Mouse (Mus musculus): Measurements from ENCODE around the gene Ankrd37. TPM values are rescaled to one million over a fixed set of nuclear protein-coding genes. Genes with fewer than 3 reads are reported as not detected.

The Ankrd37 gene
- polyA plus RNA-seq (2014; fragmentation: Nextera tagmentation; extraction: Ambion mirVana), result 17.9 and 25.4 TPM in 2 replicates

DNA sequence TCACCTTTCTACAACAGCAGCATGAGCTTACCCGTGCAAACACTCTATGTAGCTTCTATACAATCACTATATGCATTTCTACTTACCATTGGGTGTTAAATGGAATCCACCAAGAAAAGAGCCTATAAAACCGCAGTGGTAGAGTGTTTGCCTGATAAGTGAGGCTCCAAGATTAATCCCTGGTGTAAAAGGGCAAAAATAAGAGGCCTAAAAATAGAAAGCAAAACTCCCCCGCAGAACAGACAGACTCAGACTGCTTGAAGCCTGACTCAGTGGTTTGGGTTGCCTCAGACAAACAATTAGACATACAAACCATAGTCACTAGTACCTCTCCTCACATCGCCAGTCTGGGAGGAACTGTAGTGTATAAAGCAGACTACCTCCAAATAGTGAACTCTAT lies at the start of gene Ankrd37:
Gene Ankrd37, minus strand, starts transcription at position 112 of the 400 bp plus-strand sequence.
- Histone ChIP-seq H3K36me3 (ENCODE audit: control insufficient read depth, insufficient read depth, low read length) (no peaks in the 10 kb centered on the region), H3K27ac (ENCODE audit: low read depth, low read length) (no peak within 1 kb of the TSS), H3K4me3 (ENCODE audit: low read length) (no peak within 1 kb of the TSS), H3K4me2 (replicated peaks; ENCODE audit: low read depth, low read length) (no peak within 1 kb of the TSS), H3K9ac (ENCODE audit: low read depth, low read length) (no peak within 1 kb of the TSS), H3K9me3 (ENCODE audit: control insufficient read depth, low read length) (no peaks in the 10 kb centered on the region), H3K27me3 (ENCODE audit: control insufficient read depth, insufficient read depth, low read length) (no peaks in the 10 kb centered on the region), H3K4me1 (ENCODE audit: control insufficient read depth, insufficient read depth, low read length) (no peaks in the 10 kb centered on the region)
- WGBS, result 73% methylated on average over 4 of the region's 4 CpGs
- no peak for ATAC-seq (ENCODE audit: low FRiP score, low TSS enrichment)

DNA sequence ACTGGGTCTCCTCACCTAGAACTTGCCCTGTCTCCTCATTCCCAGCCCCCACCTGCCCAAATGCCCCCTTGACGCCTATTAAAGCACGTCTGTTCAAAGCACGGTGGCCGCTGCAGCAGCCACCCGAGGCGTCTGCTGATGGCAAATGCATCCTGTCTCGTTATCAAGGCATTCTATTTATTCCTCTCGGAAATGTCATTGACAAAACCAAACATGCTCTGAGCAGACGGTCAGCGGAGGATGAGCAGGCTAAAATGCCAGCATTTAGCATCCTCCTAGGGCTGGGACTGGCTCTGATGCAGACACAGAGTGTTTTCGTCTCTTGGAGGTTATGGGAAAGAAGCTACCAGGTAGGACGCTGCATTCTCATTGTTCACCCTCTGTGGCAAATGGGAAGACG lies 34.8 kb upstream of the Ankrd37 start:
- Histone ChIP-seq H3K27me3 (ENCODE audit: control insufficient read depth, insufficient read depth, low read length) (no peaks in the 10 kb centered on the region), H3K4me3 (ENCODE audit: low read length) (no peak overlapping the region), H3K4me2 (replicated peaks; ENCODE audit: low read depth, low read length) (no peak overlapping the region), H3K36me3 (ENCODE audit: control insufficient read depth, insufficient read depth, low read length) (peaks cover 11% of the 10 kb centered on the region; the same call in 1 of the 2 replicates), H3K27ac (ENCODE audit: low read depth, low read length) (no peak overlapping the region), H3K4me1 (ENCODE audit: control insufficient read depth, insufficient read depth, low read length) (no peaks in the 10 kb centered on the region), H3K9ac (ENCODE audit: low read depth, low read length) (no peak overlapping the region), H3K9me3 (ENCODE audit: control insufficient read depth, low read length) (no peaks in the 10 kb centered on the region)
- no peak for ATAC-seq (ENCODE audit: low FRiP score, low TSS enrichment)
- 71% methylated on average over 13 of the region's 13 CpGs for WGBS

DNA sequence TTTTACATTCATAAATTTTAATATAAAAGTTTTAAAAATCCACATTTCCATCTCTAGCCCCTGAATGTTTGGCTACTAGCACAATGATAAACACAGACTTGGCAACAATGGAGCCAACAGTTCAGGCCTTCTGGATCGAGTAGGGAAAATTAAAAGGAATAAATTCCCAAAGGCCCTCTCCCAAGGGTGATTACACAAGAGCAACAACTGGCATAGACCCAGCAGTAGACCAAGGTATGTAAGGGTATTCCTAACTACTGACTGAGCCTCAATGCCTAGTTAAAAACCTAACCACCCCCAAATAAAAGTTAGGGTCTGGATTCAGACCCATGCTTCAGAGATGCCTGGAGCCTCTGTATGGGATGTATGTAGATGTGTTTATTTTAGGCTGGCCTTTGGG lies 34.2 kb upstream of the Ankrd37 start:
- no peak overlapping the region for H3K4me3 ChIP-seq (ENCODE audit: low read length)
- no peak for ATAC-seq (ENCODE audit: low FRiP score, low TSS enrichment)
- H3K27me3 ChIP-seq (ENCODE audit: control insufficient read depth, insufficient read depth, low read length), result no peaks in the 10 kb centered on the region
- peaks cover 11% of the 10 kb centered on the region; the same call in 1 of the 2 replicates for H3K36me3 ChIP-seq (ENCODE audit: control insufficient read depth, insufficient read depth, low read length)
- H3K4me1 ChIP-seq (ENCODE audit: control insufficient read depth, insufficient read depth, low read length), result no peaks in the 10 kb centered on the region
- H3K4me2 ChIP-seq (replicated peaks; ENCODE audit: low read depth, low read length), result no peak overlapping the region
- 91% methylated on average over 1 of the region's 1 CpGs for WGBS
- H3K27ac ChIP-seq (ENCODE audit: low read depth, low read length), result no peak overlapping the region
- H3K9me3 ChIP-seq (ENCODE audit: control insufficient read depth, low read length), result no peaks in the 10 kb centered on the region
- H3K9ac ChIP-seq (ENCODE audit: low read depth, low read length), result no peak overlapping the region

DNA sequence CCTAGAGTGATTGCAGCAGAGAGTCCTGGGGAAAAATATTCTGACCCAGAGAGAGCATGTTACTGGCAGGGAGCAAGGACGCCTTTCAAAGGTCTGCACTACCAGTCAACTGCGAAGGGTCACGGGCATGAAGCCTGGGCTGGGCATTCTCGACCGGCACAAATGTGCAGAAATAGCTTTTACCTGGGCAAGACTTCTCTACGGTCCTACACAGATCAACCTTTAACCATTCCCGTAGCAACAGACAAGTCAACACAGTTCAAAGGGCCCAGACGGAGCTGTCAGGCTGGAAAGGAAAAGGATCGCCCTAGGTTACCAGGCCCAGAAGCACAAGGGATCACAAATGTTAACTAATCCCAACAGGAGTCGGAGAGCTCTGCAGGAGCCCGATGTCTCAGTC lies 30.7 kb upstream of the Ankrd37 start:
- no peaks in the 10 kb centered on the region; the same call in 1 of the 2 replicates for H3K36me3 ChIP-seq (ENCODE audit: control insufficient read depth, insufficient read depth, low read length)
- no peak overlapping the region for H3K4me3 ChIP-seq (ENCODE audit: low read length)
- H3K4me1 ChIP-seq (ENCODE audit: control insufficient read depth, insufficient read depth, low read length), result no peaks in the 10 kb centered on the region
- H3K27me3 ChIP-seq (ENCODE audit: control insufficient read depth, insufficient read depth, low read length), result no peaks in the 10 kb centered on the region
- H3K4me2 ChIP-seq (replicated peaks; ENCODE audit: low read depth, low read length), result no peak overlapping the region
- H3K9me3 ChIP-seq (ENCODE audit: control insufficient read depth, low read length), result no peaks in the 10 kb centered on the region
- ATAC-seq (ENCODE audit: low FRiP score, low TSS enrichment), result no peak
- no peak overlapping the region for H3K9ac ChIP-seq (ENCODE audit: low read depth, low read length)
- WGBS, result 71% methylated on average over 11 of the region's 11 CpGs
- H3K27ac ChIP-seq (ENCODE audit: low read depth, low read length), result no peak overlapping the region

DNA sequence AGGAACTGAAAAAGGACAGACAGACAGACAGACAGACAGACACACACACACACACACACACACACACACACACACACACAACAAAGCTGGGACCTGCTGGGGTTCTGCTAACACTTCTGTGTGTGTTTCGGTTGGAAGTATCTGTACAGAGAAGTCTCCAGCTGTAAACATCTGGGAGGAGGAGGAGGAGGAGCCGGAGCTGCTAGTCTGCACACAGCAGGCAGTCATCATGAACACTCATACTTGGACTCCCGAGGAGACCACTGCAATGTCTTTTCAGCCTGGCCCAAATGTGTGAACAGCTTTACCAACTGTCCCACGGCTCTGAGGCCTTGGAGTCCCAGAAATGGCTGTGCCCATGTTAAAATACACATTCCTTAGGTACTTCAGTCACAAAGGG lies 18.9 kb upstream of the Ankrd37 start:
- no peak overlapping the region for H3K27ac ChIP-seq (ENCODE audit: low read depth, low read length)
- no peak for ATAC-seq (ENCODE audit: low FRiP score, low TSS enrichment)
- no peak overlapping the region for H3K4me3 ChIP-seq (ENCODE audit: low read length)
- 46% methylated on average over 4 of the region's 4 CpGs for WGBS
- H3K9ac ChIP-seq (ENCODE audit: low read depth, low read length), result no peak overlapping the region
- no peaks in the 10 kb centered on the region for H3K27me3 ChIP-seq (ENCODE audit: control insufficient read depth, insufficient read depth, low read length)
- H3K4me1 ChIP-seq (ENCODE audit: control insufficient read depth, insufficient read depth, low read length), result no peaks in the 10 kb centered on the region
- H3K9me3 ChIP-seq (ENCODE audit: control insufficient read depth, low read length), result no peaks in the 10 kb centered on the region
- H3K4me2 ChIP-seq (replicated peaks; ENCODE audit: low read depth, low read length), result no peak overlapping the region
- no peaks in the 10 kb centered on the region for H3K36me3 ChIP-seq (ENCODE audit: control insufficient read depth, insufficient read depth, low read length)

DNA sequence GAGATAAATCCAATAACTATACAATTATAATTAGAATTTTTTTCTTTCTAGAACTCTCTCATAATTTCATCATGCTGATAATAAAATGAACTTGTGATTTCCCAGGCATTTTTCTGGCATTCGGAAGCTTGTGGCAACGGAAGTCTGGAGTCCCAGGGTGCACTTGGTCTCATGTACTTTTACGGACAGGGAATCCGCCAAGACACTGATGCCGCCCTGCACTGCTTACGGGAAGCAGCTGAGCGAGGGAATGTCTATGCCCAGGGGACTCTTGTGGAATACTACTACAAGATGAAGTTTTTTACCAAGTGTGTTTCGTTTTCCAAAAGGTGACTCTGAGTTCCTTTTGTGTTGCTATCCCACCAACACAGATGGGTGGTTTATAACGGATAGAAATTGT lies 17.3 kb upstream of the Ankrd37 start:
- WGBS, result 91% methylated on average over 9 of the region's 9 CpGs
- H3K27me3 ChIP-seq (ENCODE audit: control insufficient read depth, insufficient read depth, low read length), result no peaks in the 10 kb centered on the region
- no peaks in the 10 kb centered on the region for H3K4me1 ChIP-seq (ENCODE audit: control insufficient read depth, insufficient read depth, low read length)
- no peaks in the 10 kb centered on the region for H3K36me3 ChIP-seq (ENCODE audit: control insufficient read depth, insufficient read depth, low read length)
- no peak overlapping the region for H3K9ac ChIP-seq (ENCODE audit: low read depth, low read length)
- ATAC-seq (ENCODE audit: low FRiP score, low TSS enrichment), result no peak
- no peak overlapping the region for H3K27ac ChIP-seq (ENCODE audit: low read depth, low read length)
- H3K9me3 ChIP-seq (ENCODE audit: control insufficient read depth, low read length), result no peaks in the 10 kb centered on the region
- H3K4me2 ChIP-seq (replicated peaks; ENCODE audit: low read depth, low read length), result no peak overlapping the region
- H3K4me3 ChIP-seq (ENCODE audit: low read length), result no peak overlapping the region

DNA sequence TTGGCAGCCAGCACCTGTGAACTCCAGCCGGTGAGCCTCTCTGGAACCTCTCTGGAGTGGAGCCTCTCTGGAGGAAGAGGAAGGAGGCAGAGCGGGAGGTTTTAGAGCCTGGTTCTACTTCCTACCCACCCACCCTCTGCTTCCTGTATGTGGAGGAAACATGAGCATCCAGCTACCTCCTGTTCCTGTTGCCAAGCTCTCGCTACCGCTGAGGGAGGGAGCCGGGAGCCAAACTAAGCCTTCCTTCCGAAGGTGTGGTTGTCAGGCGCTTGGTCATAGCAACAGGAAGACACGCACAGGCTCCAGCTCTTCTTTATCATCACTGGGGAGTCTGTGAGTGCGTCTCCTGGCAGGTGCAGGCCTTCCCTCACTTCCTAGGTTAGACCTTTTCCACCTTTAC lies 16.7 kb upstream of the Ankrd37 start:
- no peaks in the 10 kb centered on the region for H3K27me3 ChIP-seq (ENCODE audit: control insufficient read depth, insufficient read depth, low read length)
- H3K27ac ChIP-seq (ENCODE audit: low read depth, low read length), result no peak overlapping the region
- WGBS, result 84% methylated on average over 9 of the region's 9 CpGs
- no peaks in the 10 kb centered on the region for H3K9me3 ChIP-seq (ENCODE audit: control insufficient read depth, low read length)
- no peak overlapping the region for H3K4me3 ChIP-seq (ENCODE audit: low read length)
- H3K4me1 ChIP-seq (ENCODE audit: control insufficient read depth, insufficient read depth, low read length), result no peaks in the 10 kb centered on the region
- H3K36me3 ChIP-seq (ENCODE audit: control insufficient read depth, insufficient read depth, low read length), result no peaks in the 10 kb centered on the region
- H3K4me2 ChIP-seq (replicated peaks; ENCODE audit: low read depth, low read length), result no peak overlapping the region
- H3K9ac ChIP-seq (ENCODE audit: low read depth, low read length), result no peak overlapping the region
- no peak for ATAC-seq (ENCODE audit: low FRiP score, low TSS enrichment)

DNA sequence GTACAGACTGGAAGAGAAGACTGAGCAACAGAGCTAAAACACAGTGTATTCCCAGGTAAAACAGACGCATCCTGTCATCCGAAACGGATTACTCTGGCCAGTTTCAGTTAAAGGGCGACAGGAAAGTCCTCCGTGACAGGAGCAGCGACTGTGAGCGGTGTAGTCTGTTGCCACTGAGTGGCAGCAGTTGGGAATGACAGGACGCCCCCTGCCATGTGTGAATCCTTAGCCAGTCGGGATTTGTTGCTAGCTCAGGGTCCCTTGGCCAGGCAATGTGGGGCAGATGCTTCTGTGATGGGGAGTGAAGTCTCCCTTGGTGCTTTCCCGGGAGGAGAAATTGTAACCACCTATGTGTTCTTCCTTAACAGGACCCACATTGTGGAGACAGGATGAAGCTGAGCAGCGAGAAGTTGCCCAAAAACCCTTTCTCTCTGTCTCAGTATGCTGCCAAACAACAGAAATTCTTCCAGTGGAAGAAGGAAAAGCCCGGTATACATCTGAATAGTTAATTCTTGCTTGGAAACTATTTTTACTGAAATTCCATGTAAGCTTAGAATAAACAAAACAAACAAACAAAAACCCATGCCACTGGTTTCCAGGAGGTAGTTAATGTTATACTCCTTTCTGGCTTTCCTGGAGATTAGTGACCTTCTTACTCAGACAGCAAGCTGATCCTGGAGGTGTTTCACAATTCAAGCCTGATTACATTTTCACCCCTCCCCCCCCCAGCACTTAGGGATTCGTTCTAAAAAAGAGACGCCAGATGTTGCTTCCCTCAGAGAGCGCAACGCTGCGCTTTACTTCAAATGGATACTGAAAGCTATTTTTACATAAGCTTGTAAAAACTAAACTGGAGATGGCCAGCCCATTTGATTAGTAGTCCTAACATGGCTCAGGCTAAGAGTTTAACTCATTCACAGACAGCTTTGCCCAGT lies 5.5 kb upstream of the Ankrd37 start:
- Histone ChIP-seq H3K27me3 (ENCODE audit: control insufficient read depth, insufficient read depth, low read length) (no peaks in the 10 kb centered on the region), H3K4me2 (replicated peaks; ENCODE audit: low read depth, low read length) (peak overlapping the region; percentile 19), H3K9ac (ENCODE audit: low read depth, low read length) (no peak overlapping the region), H3K9me3 (ENCODE audit: control insufficient read depth, low read length) (no peaks in the 10 kb centered on the region), H3K4me3 (ENCODE audit: low read length) (no peak overlapping the region), H3K4me1 (ENCODE audit: control insufficient read depth, insufficient read depth, low read length) (no peaks in the 10 kb centered on the region), H3K36me3 (ENCODE audit: control insufficient read depth, insufficient read depth, low read length) (no peaks in the 10 kb centered on the region), H3K27ac (ENCODE audit: low read depth, low read length) (no peak overlapping the region)
- peak; percentile 71; the same call in 1 of the 2 replicates for ATAC-seq (ENCODE audit: low FRiP score, low TSS enrichment)
- 20% methylated on average over 17 of the region's 17 CpGs for WGBS

DNA sequence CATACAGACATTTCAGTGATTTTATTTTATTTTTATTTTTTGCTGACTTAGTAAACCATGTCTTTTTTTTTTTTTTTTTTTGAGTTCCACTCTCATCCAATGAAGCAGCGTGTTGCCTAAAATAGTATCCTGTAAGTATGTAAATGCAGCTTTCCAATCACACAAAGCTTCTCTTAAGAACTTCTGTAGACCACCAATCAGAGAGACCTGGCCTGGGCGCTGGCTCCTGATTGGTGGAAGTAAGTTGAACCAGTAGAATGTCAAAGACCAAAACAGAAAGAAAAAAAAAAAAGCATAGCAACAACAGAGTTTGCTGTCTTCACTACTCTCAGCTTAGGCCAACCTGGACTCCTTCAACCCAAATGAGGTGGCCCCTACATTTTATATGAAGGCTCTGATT lies 4.8 kb upstream of the Ankrd37 start:
- peak; percentile 35; the same call in 1 of the 2 replicates for ATAC-seq (ENCODE audit: low FRiP score, low TSS enrichment)
- no peak overlapping the region for H3K4me3 ChIP-seq (ENCODE audit: low read length)
- 59% methylated on average over 2 of the region's 2 CpGs for WGBS

More for the DNA sequence above, 4.8 kb upstream of the Ankrd37 start:
- Histone ChIP-seq H3K4me1 (ENCODE audit: control insufficient read depth, insufficient read depth, low read length) (no peaks in the 10 kb centered on the region), H3K4me2 (replicated peaks; ENCODE audit: low read depth, low read length) (peak overlapping the region; percentile 19; the same call in 1 of the 2 replicates), H3K9me3 (ENCODE audit: control insufficient read depth, low read length) (no peaks in the 10 kb centered on the region), H3K36me3 (ENCODE audit: control insufficient read depth, insufficient read depth, low read length) (no peaks in the 10 kb centered on the region), H3K27me3 (ENCODE audit: control insufficient read depth, insufficient read depth, low read length) (no peaks in the 10 kb centered on the region), H3K27ac (ENCODE audit: low read depth, low read length) (no peak overlapping the region), H3K9ac (ENCODE audit: low read depth, low read length) (no peak overlapping the region)

Measured in kidney, embryonic 14.5 days (tissue).